Mouse (Mus musculus) T-helper 1 cell (primary cell): Measurements from ENCODE around the gene Bcor.

Experiments
- in situ Hi-C: fragments of 300-600 bp; cut with MboI, MseI; formaldehyde crosslinking; loops from one replicate; pipeline ENCODE4 v1.15.1; 2025; ENCODE audit warnings: high pct_unique_total_duplicates

Bcor gene

GRCm38 (mm10) chrX:12068978-12069724 lies 91.0 kb downstream of the Bcor start:
- in situ Hi-C loops: no loop called here

- in situ Hi-C loops: no loop called here
Observed at GRCm38 (mm10) chrX:12067851-12068510, 92.2 kb downstream of the Bcor start.

GRCm38 (mm10) chrX:12067031-12067430 lies 93.1 kb downstream of the Bcor start:
- in situ Hi-C loops: no loop called here

GRCm38 (mm10) chrX:12065782-12066181 lies 94.4 kb downstream of the Bcor start:
- in situ Hi-C loops: no loop called here

GRCm38 (mm10) chrX:12062932-12063260 lies 97.3 kb downstream of the Bcor start:
- in situ Hi-C loops: no loop called here

- in situ Hi-C loops: no loop called here
Observed at GRCm38 (mm10) chrX:12062121-12062931, 97.8 kb downstream of the Bcor start.

- in situ Hi-C loops: no loop called here
Observed at GRCm38 (mm10) chrX:12060848-12061247, 99.3 kb downstream of the Bcor start.

- in situ Hi-C loops: no loop called here
Observed at GRCm38 (mm10) chrX:12057210-12057609, 102.9 kb downstream of the Bcor start.

GRCm38 (mm10) chrX:12053315-12053914 lies 106.7 kb downstream of the Bcor start:
- in situ Hi-C loops: no loop called here

- in situ Hi-C loops: no loop called here
Observed at GRCm38 (mm10) chrX:12052651-12053050, 107.5 kb downstream of the Bcor start.

GRCm38 (mm10) chrX:12048721-12049120 lies 111.4 kb downstream of the Bcor start:
- in situ Hi-C loops: no loop called here

GRCm38 (mm10) chrX:12048166-12048565 lies 112.0 kb downstream of the Bcor start:
- in situ Hi-C loops: no loop called here

GRCm38 (mm10) chrX:12047223-12047911 lies 112.8 kb downstream of the Bcor start:
- in situ Hi-C loops: no loop called here

- in situ Hi-C loops: no loop called here
Observed at GRCm38 (mm10) chrX:12046676-12047075, 113.5 kb downstream of the Bcor start.

GRCm38 (mm10) chrX:12043352-12043751 lies 116.8 kb downstream of the Bcor start:
- in situ Hi-C loops: no loop called here

- in situ Hi-C loops: no loop called here
Observed at GRCm38 (mm10) chrX:12041453-12041852, 118.7 kb downstream of the Bcor start.

GRCm38 (mm10) chrX:12014726-12015464 lies 145.3 kb downstream of the Bcor start:
- in situ Hi-C loops: no loop called here

GRCm38 (mm10) chrX:12010660-12011059 lies 149.5 kb downstream of the Bcor start:
- in situ Hi-C loops: no loop called here

GRCm38 (mm10) chrX:12009046-12009445 lies 151.1 kb downstream of the Bcor start:
- in situ Hi-C loops: loop anchor here (10.0 kb wide), 1 partner anchor 126 kb away; no protein-coding TSS in a partner anchor

- in situ Hi-C loops: loop anchor here (10.0 kb wide), 1 partner anchor 127 kb away; no protein-coding TSS in a partner anchor
Observed at GRCm38 (mm10) chrX:12007832-12008540, 152.2 kb downstream of the Bcor start.
